Mouse (Mus musculus) small intestine, adult 2 months (tissue): ENCODE results near the gene Nhlrc2.

Experiments
- CTCF ChIP-seq: fragments of 200-500 bp; IDR thresholded peaks from 2 replicates; pipeline ENCODE4 v1.5.1; 2012; ENCODE audit warnings: low read depth, mild to moderate bottlenecking, control low read depth, inconsistent platforms, low read length, moderate library complexity, mixed read lengths; ENCODE audit not compliant: insufficient replicate concordance, insufficient read length; ENCODE audit errors: extremely low read depth
- POLR2A ChIP-seq: fragments of 200-500 bp; IDR thresholded peaks from 2 replicates; pipeline ENCODE4 v1.6.1; 2012; ENCODE audit warnings: low read depth, mild to moderate bottlenecking, control low read depth, inconsistent platforms, low read length, moderate library complexity

DNA sequence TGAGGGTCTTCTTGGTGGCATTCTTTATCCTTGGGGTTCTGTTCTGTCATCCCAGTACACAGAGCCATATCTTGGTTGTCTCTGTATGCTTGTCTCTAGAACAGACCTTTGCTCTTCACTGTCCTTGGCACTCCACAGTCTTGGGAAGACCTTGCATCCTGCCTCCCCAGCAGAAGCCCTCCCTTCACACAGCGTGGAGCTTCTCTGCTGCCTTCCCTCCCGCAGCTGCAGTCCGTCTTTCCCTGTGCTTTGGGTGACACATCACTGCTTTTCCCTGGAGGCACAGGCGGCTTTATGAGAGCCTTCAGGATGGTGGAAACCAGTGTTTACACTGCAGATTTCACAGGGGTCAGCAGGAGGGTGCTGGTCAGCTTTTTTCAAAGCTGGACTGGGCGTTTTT is 35.7 kb downstream of the Nhlrc2 start:
- TF ChIP-seq POLR2A (no peak), CTCF (no peak)
